Mouse (Mus musculus) layer of hippocampus, adult 11-12 months (tissue): ENCODE data around the gene Gm9844.
"Not testable (repeated sequence)": the region's sequence is repeated elsewhere in the genome, so short reads cannot be mapped to it uniquely, and the experiment has no call there.

Experiments
- DNase-seq: peaks from one replicate; pipeline ENCODE4 v3.0.0; 2022; ENCODE audit warnings: low spot score

Gm9844 gene

GRCm38 (mm10) chr7:24869532-24870165 lies 7.6 kb downstream of the Gm9844 start, which contains the start of the genes Lypd4 and Dmrtc2:
Gene Lypd4 (minus strand): TSS chr7:24869941.
Gene Dmrtc2 (plus strand): TSS chr7:24870057.
- DNase-seq: no peak

DNA sequence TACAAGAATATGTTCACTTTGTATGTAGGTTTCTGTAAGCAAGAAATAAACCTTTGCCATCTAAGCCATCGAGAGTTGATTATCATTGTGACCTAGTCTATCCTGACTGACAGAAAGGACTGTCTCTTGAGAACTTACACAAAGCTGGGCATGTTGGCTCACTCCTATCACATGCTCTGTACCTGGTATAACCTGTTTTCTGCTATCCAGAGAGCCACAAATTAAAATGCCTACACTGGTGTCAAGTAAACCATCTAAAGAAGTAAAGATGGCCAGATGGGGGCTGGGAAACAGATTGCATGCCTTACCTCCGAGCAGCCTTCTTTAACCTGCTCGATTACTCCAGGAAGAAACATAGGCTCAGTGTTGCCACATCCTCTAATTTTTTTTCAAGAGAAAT lies 15.6 kb downstream of the Gm9844 start:
- no peak for DNase-seq

- DNase-seq: no peak
Measured at GRCm38 (mm10) chr7:24879620-24880019, 17.6 kb downstream of the Gm9844 start.

- no peak for DNase-seq
Measured at GRCm38 (mm10) chr7:24882416-24883199, 20.6 kb downstream of the Gm9844 start.

- DNase-seq: peak; percentile 99
Measured at GRCm38 (mm10) chr7:24883896-24884692, 22.1 kb downstream of the Gm9844 start, which contains the start of gene Rps19. Gene Rps19 (plus strand): TSS chr7:24884371.

DNA sequence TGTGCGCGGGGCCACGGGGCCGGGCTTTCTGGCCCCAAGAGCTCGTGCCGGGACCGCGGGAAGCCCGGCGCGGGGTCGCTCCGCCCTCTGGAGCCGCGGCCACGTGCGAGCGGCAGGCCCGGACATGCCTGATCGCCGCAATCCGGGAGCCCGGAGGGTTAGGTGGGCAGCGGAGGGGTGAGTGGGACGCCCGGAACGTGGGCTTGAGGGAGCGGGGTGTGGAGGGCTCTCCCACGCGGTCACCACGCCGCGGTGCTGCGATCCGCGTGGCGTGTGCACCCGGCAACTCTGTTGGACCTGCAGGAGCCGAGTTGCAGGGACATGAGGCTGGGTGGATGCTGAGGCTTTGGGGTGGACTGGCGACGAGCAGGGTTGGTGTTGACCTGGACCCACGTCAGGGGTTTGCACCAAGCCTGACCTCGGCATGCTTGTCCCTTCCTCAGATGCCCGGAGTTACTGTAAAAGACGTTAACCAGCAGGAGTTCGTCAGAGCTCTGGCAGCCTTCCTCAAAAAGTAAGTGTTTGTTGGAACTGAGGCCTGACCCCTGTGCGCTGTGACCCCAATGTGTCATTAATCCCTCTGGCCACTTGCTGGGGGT lies 22.8 kb downstream of the Gm9844 start:
- no peak for DNase-seq

- no peak for DNase-seq
Measured at GRCm38 (mm10) chr7:24885468-24886307, 23.7 kb downstream of the Gm9844 start.

DNA sequence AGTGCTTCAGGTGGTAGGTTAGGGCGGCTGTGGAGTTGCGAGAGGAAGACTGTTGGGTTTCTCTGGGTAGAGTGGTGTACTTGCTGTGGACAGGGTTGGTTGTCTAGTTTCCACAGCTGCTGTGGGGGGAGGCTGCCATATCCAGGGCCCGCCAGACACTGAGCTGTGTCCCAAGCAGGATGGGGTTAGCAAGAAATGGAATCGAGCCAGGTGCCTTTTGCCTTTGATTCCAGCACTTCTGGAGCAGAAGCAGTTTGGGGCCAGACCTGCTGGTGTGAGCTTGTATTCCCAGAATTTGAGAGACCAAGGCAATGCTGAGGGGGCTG lies 24.3 kb downstream of the Gm9844 start:
- DNase-seq: no peak

DNA sequence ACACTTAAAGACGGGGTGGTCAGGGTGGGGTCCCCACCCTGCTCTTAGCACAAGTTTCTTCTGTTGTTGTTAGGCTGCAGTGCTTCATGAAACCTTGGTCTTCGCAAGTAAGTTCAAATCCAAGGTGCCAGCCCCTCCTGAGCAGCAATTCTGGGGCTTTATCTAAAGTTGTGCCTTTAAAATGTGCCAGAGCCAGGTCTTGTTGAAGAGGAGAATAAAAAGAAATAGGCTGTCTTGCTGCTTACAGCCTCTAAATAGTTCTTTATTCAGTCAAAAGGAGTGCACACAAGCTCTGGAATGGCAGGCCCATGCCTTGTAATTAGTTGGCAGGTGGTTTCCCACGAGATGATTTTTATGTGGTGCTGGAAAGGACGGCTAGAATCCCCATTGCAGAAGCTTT lies 25.1 kb downstream of the Gm9844 start:
- no peak for DNase-seq

GRCm38 (mm10) chr7:24889431-24890220 lies 27.6 kb downstream of the Gm9844 start:
- DNase-seq: no peak

GRCm38 (mm10) chr7:24890281-24891216 lies 28.5 kb downstream of the Gm9844 start:
- DNase-seq: peak; percentile 63

DNA sequence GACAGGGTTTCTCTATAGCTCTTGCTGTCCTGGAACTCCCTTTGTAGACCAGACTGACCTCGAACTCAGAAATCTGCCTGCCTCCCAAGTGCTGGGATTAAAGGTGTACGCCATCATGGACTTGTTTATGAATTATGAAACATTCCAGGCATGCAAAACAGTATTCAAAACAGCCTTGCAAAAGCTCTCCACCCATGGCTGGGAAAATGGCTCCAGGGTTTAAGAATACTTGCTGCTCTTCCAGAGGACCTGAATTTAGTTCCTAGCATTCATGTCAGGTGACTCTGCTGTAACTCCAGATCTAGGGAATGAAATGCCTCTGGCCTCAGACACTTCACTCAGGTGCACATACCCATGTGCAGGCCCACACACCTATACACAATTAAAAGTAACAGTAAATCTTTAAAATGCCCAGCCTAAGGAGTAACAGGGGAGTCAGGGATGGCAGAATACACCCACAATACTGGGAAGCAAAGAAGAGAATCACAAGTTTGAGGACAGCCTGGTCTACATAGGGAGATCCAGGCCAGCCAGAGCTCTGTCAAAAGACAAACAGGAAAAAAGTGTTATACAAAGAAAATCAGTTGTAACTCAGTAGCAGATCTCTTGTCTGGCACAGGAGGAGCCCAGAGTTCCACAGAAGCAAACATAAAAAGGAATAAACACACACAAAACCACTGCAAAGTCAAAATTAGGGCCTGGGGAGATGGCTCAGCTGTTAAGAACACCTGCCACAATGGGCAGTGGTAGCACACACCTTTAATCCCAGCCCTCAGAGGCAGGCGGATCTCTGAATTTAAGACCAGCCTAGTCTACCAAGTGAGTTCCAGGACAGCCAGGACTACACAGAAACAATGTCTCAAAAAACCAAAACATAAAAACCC lies 29.5 kb downstream of the Gm9844 start:
- DNase-seq: no peak

DNA sequence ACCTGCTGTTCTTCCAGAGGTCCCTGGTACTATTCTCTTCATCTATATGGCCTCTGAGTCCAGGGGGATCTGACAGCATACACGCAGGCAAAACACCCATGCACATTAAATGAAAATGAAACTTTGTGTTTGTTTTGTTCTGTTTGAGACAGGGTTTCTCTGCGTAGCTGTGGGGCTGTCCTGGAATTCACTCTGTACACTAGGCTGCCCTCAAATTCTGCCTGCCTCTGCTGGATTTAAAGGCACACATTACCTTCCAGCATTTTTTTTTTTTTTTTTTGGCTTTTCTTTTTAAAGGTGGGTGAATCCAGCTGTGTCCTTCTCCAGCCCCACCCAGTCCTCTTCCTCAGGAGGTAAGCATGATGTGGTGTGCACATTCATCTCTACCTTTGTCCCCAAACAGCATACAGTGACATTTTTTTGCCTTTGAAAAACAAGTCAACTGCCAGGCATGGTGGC lies 30.1 kb downstream of the Gm9844 start:
- no peak for DNase-seq

DNA sequence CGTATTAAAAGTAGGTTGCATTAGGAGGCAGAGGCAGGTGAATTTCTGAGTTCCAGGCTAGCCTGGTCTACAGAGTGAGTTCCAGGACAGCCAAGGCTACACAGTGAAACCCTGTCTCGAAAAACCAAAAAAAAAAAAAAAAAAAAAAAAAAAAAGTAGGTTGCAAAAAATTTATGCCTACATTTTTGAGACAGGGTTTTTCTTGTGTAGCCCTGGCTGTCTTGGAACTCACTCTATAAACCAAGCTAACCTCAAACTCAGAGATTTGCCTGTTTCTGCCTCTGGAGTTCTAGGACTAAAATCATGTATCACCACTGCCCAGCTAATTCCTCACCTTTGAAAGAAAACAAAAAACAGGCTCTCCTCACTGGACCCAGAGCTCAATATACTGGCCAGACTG lies 33.7 kb downstream of the Gm9844 start:
- DNase-seq: not testable (repeated sequence)

GRCm38 (mm10) chr7:24896269-24896668 lies 34.3 kb downstream of the Gm9844 start:
- no peak for DNase-seq

DNA sequence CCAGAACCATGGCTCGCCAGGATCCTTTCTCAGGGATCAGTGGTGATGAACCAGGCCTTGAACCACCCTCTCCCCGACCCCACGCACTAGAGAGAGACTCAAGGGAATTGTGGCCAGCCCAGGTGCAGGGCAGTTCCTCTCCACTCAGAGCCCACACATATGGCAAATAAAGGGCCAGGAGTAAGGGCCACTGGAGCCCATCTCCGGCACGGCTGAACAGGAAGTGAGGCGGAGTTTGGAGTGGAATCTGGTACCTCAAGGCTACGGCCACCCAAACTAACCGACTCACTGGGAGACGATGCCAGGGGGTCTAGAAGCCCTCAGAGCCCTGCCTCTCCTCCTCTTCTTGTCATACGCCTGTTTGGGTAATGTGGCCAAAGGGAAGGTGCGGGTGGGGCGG lies 35.2 kb downstream of the Gm9844 start, which contains the start of gene Cd79a:
Gene Cd79a, plus strand, starts transcription at position 158 of the 400 bp plus-strand sequence.
- no peak for DNase-seq

- no peak for DNase-seq
Measured at GRCm38 (mm10) chr7:24897959-24898358, 35.9 kb downstream of the Gm9844 start.

GRCm38 (mm10) chr7:24901114-24901513 lies 39.1 kb downstream of the Gm9844 start:
- DNase-seq: no peak
